Mouse (Mus musculus) layer of hippocampus, postnatal 25 days (tissue): ENCODE data around the gene Sun1. TPM values are rescaled to one million over a fixed set of nuclear protein-coding genes. Genes with fewer than 3 reads are reported as not detected.

ENCODE experiments used
- DNase-seq, 2 experiments: peaks; one replicate each; pipeline ENCODE4 v3.0.0; 2022; ENCODE audit warnings: mixed read lengths in 2 of 2, low spot score in 1 of 2; ENCODE audit errors: extremely low spot score in 1 of 2
- total RNA-seq, 2 experiments: library from RNA; stranded (reverse); gene quantifications; 2 replicates each; pipeline ENCODE4 v1.2.3; 2021

Gene Sun1
- total RNA-seq, 2 experiments from 2014 or later, result 65.6 to 86.5 TPM

DNA sequence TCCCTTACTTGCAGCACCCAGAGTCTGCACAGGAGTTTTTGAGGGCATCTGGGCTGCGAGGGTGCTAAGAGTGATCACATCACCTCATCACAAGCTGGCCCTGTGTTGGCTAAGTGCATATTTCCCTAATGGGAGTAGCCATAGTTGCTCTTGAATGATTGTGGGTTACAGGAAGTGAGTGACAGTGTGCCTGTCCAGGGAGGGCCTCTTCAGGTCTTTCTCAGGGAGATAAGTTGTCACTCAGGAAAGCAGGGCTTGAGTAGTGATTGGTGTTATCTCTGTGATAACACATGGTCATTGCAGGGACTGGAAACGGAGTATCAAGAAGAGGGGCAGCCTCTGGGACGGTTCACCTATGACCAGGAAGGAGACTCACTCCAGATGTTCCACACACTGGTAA, 47.3 kb downstream of the Sun1 start:
- DNase-seq, result no peak

DNA sequence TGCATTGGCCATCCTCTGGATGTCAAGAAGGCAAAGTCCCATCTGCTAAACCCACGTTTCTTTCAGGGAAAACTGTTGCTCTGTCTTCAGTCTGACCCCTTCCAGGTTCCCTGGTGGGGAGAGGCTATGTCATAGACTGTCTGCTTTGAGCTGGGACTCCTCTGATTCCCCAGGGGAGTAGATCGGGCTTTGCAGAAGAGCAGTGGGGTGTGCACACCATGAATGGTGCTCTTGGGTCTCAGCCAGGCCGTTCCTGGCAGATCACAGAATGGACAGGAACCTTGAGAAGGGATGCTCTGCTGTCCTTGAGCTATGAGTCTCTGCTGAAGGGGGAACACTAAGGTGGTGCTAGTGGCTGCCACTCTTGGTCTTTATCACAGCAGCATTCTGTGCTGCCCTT, 48.4 kb downstream of the Sun1 start:
- DNase-seq, result no peak

DNA sequence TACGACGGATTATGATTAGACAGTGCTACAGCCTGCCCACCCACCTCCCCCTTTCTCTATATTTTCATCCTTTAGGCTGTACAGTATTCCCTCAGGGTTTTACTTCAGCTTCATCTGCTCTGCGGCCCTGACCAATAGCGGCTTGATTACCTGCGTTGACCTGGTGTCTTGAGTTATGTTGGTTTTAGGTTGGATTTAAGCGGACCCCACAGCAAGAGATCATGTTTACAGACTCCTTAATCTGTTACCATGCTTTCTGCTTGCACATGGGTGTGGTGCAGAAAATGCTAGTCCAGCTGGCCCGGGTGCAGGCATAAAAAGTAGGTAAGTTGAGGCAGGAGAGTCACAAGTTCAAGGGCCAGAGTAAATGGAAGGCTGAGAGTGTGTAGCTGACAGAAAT, 50.8 kb downstream of the Sun1 start:
- no peak for DNase-seq

DNA sequence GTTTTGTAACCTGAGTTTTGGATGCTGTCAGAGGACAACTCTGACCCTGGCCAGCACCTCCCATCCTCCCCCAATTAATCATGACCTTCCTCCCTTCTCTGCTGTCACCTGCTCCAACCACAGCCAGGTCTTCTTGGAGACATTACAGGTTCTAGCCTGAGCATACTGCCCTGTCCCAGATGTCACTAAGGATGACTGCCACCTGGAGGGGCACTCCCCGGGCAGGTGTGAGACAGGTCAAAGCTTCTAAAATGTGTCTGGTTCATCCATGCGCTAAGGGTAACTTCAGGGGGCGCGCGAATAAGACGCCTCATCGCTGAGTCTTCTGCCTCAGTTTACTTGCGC, 51.3 kb downstream of the Sun1 start:
- no peak for DNase-seq

DNA sequence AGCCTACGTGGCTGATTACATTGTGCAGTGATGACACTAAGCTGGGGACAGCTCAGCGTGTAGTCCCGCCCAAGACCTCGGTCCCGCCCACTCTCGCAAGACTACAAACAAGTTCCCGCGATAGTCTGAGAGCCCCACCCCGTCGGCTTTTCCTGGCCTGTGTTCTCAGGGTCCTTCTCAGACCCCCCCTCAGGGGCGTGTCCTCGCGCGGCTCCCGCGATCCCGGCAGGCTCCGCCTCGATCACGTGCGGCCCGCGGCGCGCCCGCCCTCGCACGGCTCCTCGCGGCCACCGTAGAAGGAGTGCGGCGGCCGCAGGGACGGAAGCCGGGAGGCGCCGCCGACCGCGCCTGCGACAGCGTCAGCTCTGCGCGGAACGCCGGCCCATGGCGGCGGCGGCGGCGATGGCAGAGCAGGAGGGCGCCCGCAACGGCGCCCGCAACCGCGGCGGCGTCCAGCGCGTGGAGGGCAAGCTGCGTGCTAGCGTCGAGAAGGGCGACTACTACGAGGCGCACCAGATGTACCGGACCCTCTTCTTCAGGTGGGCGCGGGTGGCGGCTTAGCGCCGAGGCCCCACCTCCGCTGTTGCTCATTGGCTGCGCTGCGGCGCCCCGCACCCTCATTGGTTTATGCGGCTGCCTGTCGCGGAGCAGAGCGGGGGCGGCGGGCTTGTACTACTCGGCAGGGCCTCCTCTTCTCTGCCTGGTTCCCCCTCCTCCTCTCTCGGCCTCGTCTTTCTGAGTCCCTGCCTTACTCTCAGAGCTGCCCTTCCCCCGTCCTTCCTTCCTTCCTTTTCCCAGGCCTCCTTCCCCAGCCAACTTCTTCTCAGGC, 51.9 kb downstream of the Sun1 start, which contains the start of gene Get4:
TSS of gene Get4 (plus strand) at position 244 of the 829 bp plus-strand sequence.
- DNase-seq, result peak; percentile 87 to 99

DNA sequence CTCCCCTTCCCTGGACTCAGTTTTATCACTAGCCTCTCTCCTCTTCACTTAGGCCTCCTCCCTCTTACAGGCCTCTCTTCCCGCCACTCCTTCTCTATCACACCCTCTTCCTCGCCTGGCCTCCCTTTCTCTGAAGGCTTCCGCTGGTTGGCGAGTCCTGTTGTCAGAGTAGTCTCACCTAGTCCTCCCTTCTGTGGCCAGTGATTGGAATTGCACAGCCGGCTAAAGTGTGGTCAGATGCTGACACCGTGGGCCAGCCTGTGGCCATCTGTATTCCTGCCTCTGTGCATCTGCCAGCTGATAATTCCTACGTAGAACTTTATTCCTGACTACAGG, 52.4 kb downstream of the Sun1 start:
- no peak for DNase-seq

DNA sequence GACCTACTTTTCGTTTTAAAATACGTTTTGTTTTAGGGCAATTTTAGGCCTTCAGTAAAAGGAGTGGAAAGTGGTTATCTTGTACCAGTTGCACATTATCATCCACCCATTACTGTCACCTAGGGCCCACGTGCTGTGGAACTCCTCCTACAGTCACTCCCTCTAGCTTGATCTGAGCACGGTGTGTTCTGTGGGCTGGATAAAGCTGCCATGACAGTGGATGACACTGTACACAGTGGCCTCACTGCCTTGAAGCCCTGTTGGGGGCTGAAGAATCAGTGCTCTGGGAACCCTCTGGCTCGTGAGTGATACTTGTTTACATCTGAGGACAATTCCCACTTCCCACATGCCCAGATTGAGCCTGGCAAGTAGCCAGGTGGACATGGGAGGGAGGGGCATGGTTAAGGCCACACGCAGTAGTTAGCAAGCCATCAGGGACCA, 52.9 kb downstream of the Sun1 start:
- DNase-seq, result no peak

DNA sequence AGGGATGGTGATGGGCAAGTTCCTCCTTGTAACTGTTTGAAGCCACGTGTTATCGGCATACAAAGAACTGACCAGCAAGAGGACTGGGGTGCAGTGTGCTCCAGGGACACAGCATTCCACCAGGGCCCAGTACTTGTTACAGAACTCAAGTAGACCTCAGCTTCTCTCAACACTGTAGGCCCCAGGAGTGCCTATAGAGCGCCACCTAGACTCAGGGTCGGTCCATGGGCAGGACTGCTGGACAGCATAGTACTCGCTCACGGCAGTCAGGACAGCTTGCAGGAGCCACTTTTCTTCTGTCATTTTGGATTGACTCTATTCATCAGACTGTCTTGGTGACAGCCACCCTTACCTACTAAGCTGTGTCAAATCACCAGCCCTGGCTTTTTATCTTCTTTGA, 54.5 kb downstream of the Sun1 start:
- DNase-seq, result no peak

DNA sequence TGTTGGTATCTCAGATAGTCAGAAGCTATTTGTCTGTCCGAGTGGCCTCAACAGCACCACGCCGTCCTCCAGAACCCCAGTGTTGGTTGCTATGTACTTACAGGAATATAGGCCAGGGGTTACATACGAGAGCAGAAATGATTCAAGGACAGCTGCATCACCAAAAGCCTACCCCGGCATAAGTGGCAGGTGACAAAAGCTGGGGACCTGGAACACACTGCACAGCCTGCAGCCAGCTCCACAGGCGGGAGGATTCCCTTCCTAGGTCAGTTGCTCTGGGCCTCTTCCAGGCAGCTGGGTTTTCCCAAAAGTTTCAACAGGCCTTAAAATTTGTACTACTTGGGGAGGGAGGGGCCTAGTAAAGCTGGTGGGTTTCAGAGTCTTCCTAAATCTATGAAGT, 55.3 kb downstream of the Sun1 start:
- no peak for DNase-seq

DNA sequence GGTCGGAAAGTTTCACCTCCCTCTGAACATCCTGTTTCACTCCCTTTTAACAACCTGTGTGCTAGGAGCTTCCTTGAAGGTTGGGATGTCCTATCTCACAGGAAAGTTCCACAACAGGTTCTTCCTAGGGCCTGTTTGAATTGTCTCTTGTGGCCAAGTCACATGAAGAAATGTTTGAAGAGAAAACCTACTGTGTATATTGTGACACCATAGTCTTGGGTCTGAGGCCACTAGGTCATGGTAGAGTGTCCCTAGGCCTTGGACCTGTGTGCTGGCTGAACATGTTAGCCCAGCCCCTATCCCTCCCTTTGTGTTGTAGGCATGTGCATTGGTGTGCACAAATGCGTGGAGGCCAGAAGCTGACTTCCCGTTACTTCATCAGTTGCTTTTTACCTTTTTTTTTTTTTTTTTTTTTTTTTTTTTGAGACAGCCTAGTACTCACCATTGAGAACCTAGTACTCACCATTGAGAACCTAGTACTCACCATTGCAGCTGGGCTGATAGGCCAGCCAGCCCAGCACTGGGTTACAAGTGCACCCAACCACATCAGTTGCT, 55.9 kb downstream of the Sun1 start:
- DNase-seq, result no peak

DNA sequence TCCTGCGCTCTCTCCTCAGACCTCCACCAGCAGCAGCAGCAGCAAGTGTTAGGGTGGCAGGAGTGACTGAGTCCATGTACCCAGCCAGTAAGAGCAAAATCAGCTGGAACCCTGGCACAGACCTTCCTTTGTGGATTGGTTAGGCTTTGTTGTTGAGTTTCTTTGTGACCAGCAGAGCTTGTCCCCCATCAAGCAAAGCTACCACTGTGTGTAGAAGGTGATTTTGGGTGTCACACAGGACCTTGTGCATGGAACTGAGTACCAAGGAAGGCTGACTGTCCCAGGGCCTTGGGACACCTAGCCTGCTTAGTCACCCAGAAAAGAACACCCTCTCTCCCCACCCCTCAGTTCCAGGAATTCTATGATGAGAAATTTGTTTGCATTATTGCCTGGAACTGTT, 56.8 kb downstream of the Sun1 start:
- no peak for DNase-seq

DNA sequence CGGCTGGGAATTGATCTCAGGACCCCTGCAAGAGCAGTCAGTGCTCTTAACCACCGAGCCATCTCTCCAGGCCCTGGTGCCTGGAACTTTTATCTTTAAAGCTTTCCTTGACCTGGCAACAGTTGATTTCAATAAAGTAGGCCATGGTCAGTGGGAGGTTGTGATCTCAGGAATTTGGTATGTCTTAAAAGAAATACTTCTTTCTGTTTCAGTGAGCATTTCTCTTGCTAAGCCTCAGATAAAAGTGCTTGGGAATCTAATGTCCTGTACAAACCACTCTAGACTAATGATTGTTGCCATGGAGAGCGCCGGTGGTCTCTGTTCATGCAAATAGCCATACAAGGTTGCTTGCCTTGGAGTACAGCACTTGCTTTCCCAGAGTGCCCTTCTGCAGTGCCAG, 57.4 kb downstream of the Sun1 start:
- DNase-seq, result no peak

DNA sequence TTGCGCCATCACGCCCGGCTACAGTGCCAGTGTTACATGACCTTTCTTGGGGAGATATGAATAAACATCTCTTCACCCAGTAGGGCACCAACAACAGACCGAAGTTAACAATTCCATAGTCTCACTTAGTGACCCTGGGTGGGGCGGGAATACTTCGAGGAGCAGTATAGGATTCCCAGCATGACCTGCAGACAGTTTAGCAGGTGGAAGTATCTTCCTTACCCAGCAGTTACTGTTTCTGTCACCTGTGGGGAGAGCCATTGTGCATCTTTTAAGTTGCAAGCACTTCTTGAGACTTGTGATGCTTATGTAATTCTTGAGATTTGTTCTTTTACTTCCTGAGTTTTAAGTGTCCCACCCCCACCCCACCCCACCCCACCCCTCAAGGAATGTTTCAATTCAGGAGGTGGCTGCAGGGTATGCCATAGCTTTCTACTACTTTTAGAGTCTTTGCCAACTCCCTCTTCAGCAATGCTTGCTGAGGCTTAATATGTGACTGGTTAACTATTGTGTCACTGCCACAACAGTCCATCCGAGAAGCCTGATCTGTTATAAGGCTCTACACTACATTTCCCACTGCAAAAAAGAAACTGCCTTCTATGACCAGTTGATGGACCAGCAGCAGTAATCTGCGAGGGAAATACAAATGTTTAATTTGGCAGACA, 58.1 kb downstream of the Sun1 start:
- DNase-seq, result no peak

DNA sequence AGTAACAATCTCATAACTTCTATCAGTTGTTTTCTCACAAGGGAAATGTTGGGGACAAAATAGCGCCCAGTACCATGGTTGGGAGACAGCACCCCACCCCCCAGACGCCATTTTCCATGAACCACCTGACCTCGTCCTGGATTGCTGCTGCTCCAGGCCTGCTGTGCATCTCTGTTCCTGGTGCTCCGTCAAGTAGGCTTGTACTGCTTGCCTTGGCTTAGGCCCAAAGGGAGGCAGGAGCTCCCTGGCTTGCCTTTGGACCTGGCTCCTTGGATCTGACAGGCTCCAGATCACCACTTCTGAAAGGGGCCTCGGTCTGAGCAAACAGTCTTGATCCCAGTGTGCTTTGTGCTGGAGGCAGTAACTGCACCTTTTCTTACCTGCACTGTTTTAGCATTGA, 59.4 kb downstream of the Sun1 start:
- DNase-seq, result no peak

DNA sequence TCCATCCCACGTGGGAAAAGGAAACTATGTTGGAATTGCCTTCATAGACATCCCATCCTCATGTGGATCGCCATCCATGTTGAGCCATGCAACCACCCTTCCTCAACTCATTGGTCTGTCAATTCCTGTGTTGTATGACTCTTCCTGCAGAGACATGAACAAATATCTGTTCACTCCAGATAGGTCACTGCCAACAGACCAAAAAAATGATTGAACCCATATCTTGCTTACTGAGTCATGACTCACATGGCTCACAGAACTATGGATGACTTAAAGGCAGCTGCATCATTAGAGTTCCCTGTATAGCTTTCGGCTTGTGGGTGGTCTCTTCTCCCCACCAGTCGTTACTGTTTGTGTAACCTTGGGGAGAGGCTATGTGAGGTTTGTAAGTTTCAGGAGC, 61.0 kb downstream of the Sun1 start:
- DNase-seq, result no peak

DNA sequence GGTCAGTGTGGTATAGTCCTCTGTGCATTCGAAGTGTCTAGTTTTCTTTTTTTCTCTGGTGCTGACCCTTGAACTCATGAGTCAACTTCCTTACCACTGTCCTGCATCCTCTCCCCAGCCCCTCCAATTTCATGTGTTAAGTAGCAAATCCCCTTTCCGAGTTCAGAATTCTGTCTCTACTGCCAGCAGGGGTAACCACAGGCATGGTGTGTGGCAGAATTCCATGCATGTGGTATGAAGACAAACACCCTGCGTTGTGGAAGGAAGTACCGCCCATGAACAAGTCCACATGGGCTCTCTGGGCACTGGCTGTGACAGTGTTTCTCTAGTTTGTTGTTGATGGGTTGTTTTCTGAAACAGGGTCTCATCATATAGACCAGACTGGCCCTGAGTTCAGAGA, 67.2 kb downstream of the Sun1 start:
- no peak for DNase-seq

DNA sequence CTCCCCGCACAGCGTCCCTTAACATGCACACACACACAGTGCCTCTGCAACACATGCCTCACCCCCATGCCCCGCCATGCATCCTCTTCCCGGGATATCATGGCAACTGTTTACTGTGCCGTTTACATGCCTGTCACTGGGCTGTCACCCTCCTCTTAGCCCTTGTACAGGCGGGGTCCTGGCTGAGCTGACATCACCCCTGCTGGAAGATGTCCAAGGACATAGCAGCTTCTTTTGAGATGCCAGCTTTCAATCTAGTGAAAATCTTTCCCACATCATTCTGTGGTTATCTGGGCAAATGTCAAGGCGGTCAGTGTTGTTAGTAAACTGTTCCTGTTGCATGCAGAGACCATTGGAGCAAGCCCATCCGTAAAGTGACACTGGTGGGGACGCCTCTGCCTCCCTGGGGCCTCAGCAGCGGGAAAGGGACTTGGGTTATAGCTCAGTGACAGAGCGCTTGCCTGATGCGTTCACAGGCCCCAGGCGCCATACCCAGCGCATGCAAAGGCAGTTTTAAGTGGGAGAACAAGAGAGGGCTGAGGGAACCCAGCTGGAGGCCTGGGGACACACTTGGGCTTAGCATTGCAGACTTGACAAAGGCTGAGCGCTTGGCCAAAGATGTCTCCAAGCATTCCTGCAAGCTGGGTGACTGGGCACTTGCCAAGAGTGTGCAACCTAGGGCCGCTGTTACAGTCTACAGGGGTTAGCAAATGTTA, 70.5 kb downstream of the Sun1 start:
- no peak for DNase-seq

DNA sequence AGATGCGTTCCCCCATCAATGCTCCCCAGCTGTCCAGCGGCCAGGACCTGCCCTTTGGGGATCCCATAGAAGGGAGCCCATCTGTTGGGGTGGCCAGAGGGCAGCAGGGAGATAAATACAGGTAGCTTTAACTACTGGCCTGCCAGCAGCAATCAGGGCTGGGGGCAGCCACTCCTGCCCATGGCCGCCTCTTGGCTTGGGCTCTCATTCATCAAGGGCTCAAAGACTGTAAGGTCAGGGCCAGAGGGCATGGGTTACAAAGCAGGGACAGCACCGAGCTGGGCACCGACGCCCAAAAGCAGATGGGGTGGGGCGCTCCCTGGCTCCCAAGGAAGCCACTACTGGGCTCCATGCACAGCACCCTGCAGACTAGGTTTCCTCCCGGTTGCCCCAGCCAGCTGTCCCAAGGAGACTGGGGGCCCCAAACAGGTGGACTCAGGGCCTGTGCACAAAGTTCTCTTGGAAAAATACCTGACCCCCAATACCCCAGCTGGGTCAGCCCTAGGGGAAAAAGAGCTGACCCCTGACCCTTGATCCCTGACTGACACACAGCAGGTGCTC, 71.6 kb downstream of the Sun1 start:
- DNase-seq, result no peak

DNA sequence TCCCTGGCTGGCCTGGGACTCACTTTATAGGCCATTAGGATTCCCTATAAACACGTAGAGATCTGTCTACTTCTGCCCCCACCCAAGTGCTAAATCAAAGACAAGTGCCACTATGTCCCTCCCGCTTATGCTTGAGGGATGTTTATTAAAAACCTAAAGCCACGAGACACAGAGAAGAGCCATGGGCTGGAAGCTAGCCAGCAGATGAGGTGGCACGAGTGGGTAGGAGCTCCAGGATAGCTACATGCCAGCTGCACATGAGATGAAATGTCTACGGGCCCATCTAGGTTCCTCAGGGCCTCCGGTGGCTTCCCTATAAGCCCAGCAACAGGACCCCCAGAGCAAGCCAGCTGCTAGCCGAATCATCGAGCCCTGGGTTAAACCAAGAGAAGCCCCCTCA, 76.8 kb downstream of the Sun1 start:
- DNase-seq, result peak in 1 of 2 experiments; percentile 27

DNA sequence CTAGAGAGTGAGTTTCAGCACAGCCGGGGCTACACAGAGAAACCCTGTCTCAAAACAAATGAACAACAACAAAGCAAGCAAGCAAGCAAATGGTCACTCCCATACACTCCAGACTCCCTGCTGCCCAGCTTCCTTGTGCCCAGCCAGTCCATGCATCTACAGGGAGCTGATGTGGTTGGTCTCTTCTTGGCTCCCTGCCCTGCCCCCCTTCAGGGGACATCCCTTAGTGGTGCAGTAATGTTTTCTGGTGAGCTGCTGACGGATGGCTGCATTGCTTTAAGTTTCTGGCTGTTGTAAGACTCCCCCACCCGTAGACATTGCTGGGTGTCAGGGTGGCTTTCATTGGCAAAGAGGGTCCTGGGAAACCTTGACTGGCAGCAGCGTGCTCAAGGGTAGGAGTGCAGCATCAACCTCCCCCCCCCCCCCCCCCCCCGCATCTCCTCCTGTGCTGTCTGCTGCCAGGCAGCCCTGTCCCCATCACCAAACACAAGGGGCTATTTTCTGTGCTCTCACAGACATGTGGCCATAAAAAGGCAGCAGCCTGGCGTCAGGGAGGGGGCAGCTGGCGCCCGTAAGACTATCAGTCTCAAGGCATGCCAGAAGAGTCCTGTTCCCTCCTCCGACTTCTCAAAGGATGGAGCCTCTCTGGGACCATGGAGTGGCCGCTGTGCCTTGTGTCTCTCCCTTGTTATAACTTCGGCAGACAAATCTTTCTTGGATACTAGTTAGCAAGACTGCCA, 81.1 kb downstream of the Sun1 start:
- no peak for DNase-seq
